Mouse (Mus musculus): ENCODE results near the gene Sec24d.

GRCm38 (mm10) chr3:123256181-123257101 lies 10.8 kb upstream of the Sec24d start:
- TF ChIP-seq CTCF (IDR thresholded peaks at IDR 0.05; ENCODE audit: control insufficient read depth, insufficient read depth, low read length) (no peak), POLR2A (IDR thresholded peaks at IDR 0.05; ENCODE audit: borderline replicate concordance, control insufficient read depth, low read depth, low read length) (no peak)

Measured in bone marrow, adult 2 months (tissue).